Mouse (Mus musculus) frontal cortex, adult (tissue): Measurements from ENCODE around the gene Agap1.

Source experiments
- ATAC-seq: cut with Nextera tagmentation; 2 replicates; pipeline ENCODE4 v1.9.2; 2017; ENCODE audit warnings: mild to moderate bottlenecking, moderate library complexity, mixed read lengths; ENCODE audit not compliant: low TSS enrichment

Gene Agap1

GRCm38 (mm10) chr1:89454196-89455123, at the start of gene Agap1:
Gene Agap1, plus strand, starts transcription at chr1:89454806.
- ATAC-seq, result peak; percentile 90

GRCm38 (mm10) chr1:89405991-89406390, 48.6 kb upstream of the Agap1 start:
- no peak for ATAC-seq

- no peak for ATAC-seq
Measured at GRCm38 (mm10) chr1:89407986-89408385, 46.6 kb upstream of the Agap1 start.

GRCm38 (mm10) chr1:89413122-89413521, 41.5 kb upstream of the Agap1 start:
- no peak for ATAC-seq

- ATAC-seq, result no peak
Measured at GRCm38 (mm10) chr1:89414563-89414962, 40.0 kb upstream of the Agap1 start.

- peak; percentile 99 for ATAC-seq
Measured at GRCm38 (mm10) chr1:89416929-89417328, 37.7 kb upstream of the Agap1 start.

- ATAC-seq, result no peak
Measured at GRCm38 (mm10) chr1:89420642-89421041, 34.0 kb upstream of the Agap1 start.

GRCm38 (mm10) chr1:89421401-89421800, 33.2 kb upstream of the Agap1 start:
- no peak for ATAC-seq

- no peak for ATAC-seq
Measured at GRCm38 (mm10) chr1:89424563-89424962, 30.0 kb upstream of the Agap1 start.

- no peak for ATAC-seq
Measured at GRCm38 (mm10) chr1:89426137-89426536, 28.5 kb upstream of the Agap1 start.

GRCm38 (mm10) chr1:89428671-89429070, 25.9 kb upstream of the Agap1 start:
- ATAC-seq, result no peak

GRCm38 (mm10) chr1:89429946-89430640, 24.5 kb upstream of the Agap1 start:
- ATAC-seq, result peak; percentile 47; the same call in 1 of the 2 replicates

- no peak for ATAC-seq
Measured at GRCm38 (mm10) chr1:89439351-89439750, 15.3 kb upstream of the Agap1 start.

GRCm38 (mm10) chr1:89441236-89441897, 13.2 kb upstream of the Agap1 start:
- no peak for ATAC-seq

GRCm38 (mm10) chr1:89443512-89443911, 11.1 kb upstream of the Agap1 start:
- no peak for ATAC-seq

- ATAC-seq, result no peak
Measured at GRCm38 (mm10) chr1:89444014-89444413, 10.6 kb upstream of the Agap1 start.

GRCm38 (mm10) chr1:89450139-89450538, 4.5 kb upstream of the Agap1 start:
- ATAC-seq, result no peak

- ATAC-seq, result no peak
Measured at GRCm38 (mm10) chr1:89452138-89452537, 2.5 kb upstream of the Agap1 start.

GRCm38 (mm10) chr1:89453666-89454065, 940 bp upstream of the Agap1 start:
- no peak for ATAC-seq

- peak; percentile 24 for ATAC-seq
Measured at GRCm38 (mm10) chr1:89455421-89456091, 950 bp downstream of the Agap1 start.

- no peak for ATAC-seq
Measured at GRCm38 (mm10) chr1:89456456-89456855, 1.9 kb downstream of the Agap1 start.
